Mouse (Mus musculus) c-Kit-positive CD71-positive TER-119-negative erythroid progenitor cells, embryonic 14.5 days (primary cell): ENCODE results near the gene Xylt1.

Source experiments
- DNase-seq: peaks from one replicate; pipeline ENCODE4 v3.0.0-alpha.2; 2013; ENCODE audit warnings: low read depth

The Xylt1 gene

GRCm38 (mm10) chr7:117564627-117565026 lies 183.8 kb downstream of the Xylt1 start:
- DNase-seq = no peak

GRCm38 (mm10) chr7:117566115-117566514 lies 185.3 kb downstream of the Xylt1 start:
- DNase-seq = no peak

GRCm38 (mm10) chr7:117566833-117567232 lies 186.1 kb downstream of the Xylt1 start:
- DNase-seq = no peak

- DNase-seq = no peak
Observed at GRCm38 (mm10) chr7:117567252-117567651, 186.5 kb downstream of the Xylt1 start.

- no peak for DNase-seq
Observed at GRCm38 (mm10) chr7:117567653-117568340, 187.0 kb downstream of the Xylt1 start.

GRCm38 (mm10) chr7:117571131-117571530 lies 190.4 kb downstream of the Xylt1 start:
- DNase-seq = no peak

GRCm38 (mm10) chr7:117571713-117572112 lies 190.9 kb downstream of the Xylt1 start:
- no peak for DNase-seq

- no peak for DNase-seq
Observed at GRCm38 (mm10) chr7:117573170-117573569, 192.4 kb downstream of the Xylt1 start.

- no peak for DNase-seq
Observed at GRCm38 (mm10) chr7:117575417-117575816, 194.6 kb downstream of the Xylt1 start.

GRCm38 (mm10) chr7:117577035-117577434 lies 196.3 kb downstream of the Xylt1 start:
- DNase-seq = no peak

GRCm38 (mm10) chr7:117585164-117585563 lies 204.4 kb downstream of the Xylt1 start:
- DNase-seq = no peak

- no peak for DNase-seq
Observed at GRCm38 (mm10) chr7:117586811-117587210, 206.0 kb downstream of the Xylt1 start.

- no peak for DNase-seq
Observed at GRCm38 (mm10) chr7:117587234-117587929, 206.6 kb downstream of the Xylt1 start.

- DNase-seq = no peak
Observed at GRCm38 (mm10) chr7:117588426-117588825, 207.6 kb downstream of the Xylt1 start.

GRCm38 (mm10) chr7:117589359-117589758 lies 208.6 kb downstream of the Xylt1 start:
- no peak for DNase-seq

- DNase-seq = no peak
Observed at GRCm38 (mm10) chr7:117589820-117590219, 209.0 kb downstream of the Xylt1 start.

GRCm38 (mm10) chr7:117594191-117594590 lies 213.4 kb downstream of the Xylt1 start:
- no peak for DNase-seq

GRCm38 (mm10) chr7:117595029-117595695 lies 214.4 kb downstream of the Xylt1 start:
- DNase-seq = no peak

- DNase-seq = no peak
Observed at GRCm38 (mm10) chr7:117600443-117600842, 219.7 kb downstream of the Xylt1 start.

GRCm38 (mm10) chr7:117610439-117610838 lies 229.7 kb downstream of the Xylt1 start:
- no peak for DNase-seq

GRCm38 (mm10) chr7:117612788-117613473 lies 232.2 kb downstream of the Xylt1 start:
- DNase-seq = no peak

- DNase-seq = no peak
Observed at GRCm38 (mm10) chr7:117613796-117614195, 233.0 kb downstream of the Xylt1 start.
